Mouse (Mus musculus) cortical plate, adult 2 months (tissue): Measurements from ENCODE around the gene A930009A15Rik. TPM values are rescaled to one million over a fixed set of nuclear protein-coding genes. Genes with fewer than 3 reads are reported as not detected.

ENCODE experiments used
- H3K27ac ChIP-seq: fragments of 200-500 bp; 2 replicates; pipeline ENCODE4 v1.5.1; 2012; ENCODE audit warnings: low read length, control low read depth, inconsistent platforms; ENCODE audit not compliant: insufficient read depth
- H3K4me1 ChIP-seq: fragments of 200-500 bp; 2 replicates; pipeline ENCODE4 v1.6.1; 2011; ENCODE audit warnings: low read length; ENCODE audit not compliant: control insufficient read depth, insufficient read depth
- H3K4me3 ChIP-seq: fragments of 200-500 bp; 2 replicates; pipeline ENCODE4 v1.5.1; 2011; ENCODE audit warnings: mild to moderate bottlenecking, low read length, control low read depth; ENCODE audit not compliant: insufficient read depth
- CTCF ChIP-seq: fragments of 200-500 bp; IDR thresholded peaks from 2 replicates; pipeline ENCODE4 v1.5.1; 2011; ENCODE audit warnings: mild to moderate bottlenecking, control low read depth, low read length; ENCODE audit not compliant: insufficient read depth; ENCODE audit errors: extremely low read depth
- POLR2A ChIP-seq: fragments of 200-500 bp; IDR thresholded peaks from 2 replicates; pipeline ENCODE4 v1.6.1; 2011; ENCODE audit warnings: mild to moderate bottlenecking, low read length, control low read depth; ENCODE audit not compliant: insufficient read depth; ENCODE audit errors: extremely low read depth
- polyA plus RNA-seq: library from polyadenylated mRNA; depleted of rRNA; stranded (reverse); fragments of >200 nt; gene quantifications from 2 replicates; pipeline ENCODE4 v1.2.3, GENCODE M21; 2012

A930009A15Rik gene
- polyA plus RNA-seq, 1 experiment, result 0.38 TPM

DNA sequence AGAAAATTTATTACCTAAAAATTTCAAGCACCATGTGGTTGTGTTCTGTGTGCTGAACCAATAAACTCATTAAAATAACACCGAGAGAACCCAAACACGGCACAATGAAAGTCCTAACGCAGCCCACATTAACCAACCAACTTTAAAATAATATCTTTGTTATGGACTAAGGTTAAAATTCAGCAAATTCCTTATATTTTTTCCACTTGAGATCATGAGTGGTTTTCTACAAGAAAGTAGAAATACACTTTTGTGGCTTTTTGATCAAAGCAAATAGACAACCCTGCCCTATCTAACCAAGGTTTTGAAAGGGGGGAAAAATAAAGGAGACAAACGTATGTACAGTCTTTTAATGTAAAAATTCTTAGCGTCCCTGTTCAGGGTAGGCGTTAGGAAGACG is 9.3 kb downstream of the A930009A15Rik start:
- H3K4me1 ChIP-seq, result no peaks in the 10 kb centered on the region
- H3K4me3 ChIP-seq, result no peak overlapping the region
- TF ChIP-seq CTCF, result no peak
- no peak for TF ChIP-seq POLR2A
- no peak overlapping the region for H3K27ac ChIP-seq

GRCm38 (mm10) chr10:115579494-115579893 is 9.7 kb downstream of the A930009A15Rik start:
- no peak for TF ChIP-seq CTCF
- TF ChIP-seq POLR2A, result no peak
- Histone ChIP-seq H3K4me1 (no peaks in the 10 kb centered on the region), H3K27ac (no peak overlapping the region), H3K4me3 (no peak overlapping the region)

DNA sequence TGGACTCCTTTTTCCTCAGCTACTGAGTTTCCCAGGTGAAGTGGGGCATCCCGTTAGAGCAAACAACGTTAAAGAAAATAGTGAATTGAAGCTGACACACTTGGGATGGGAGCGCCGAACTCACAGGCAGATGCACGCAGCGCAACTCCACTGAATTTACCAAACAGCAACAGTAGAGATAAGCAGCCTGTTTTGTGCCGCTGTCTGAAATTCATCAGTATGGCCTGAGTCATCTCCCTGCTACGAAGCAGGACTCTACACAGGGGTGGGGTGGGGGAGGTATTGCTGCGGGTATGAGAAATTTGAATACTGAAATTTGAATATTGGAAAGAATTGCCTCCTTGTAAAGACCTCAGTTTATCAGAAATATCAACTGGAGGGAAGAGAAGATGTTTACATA is 12.2 kb downstream of the A930009A15Rik start:
- no peak overlapping the region for H3K4me3 ChIP-seq
- no peak overlapping the region for H3K27ac ChIP-seq
- TF ChIP-seq CTCF (no peak), POLR2A (no peak)
- H3K4me1 ChIP-seq, result no peaks in the 10 kb centered on the region; the same call in 1 of the 2 replicates

DNA sequence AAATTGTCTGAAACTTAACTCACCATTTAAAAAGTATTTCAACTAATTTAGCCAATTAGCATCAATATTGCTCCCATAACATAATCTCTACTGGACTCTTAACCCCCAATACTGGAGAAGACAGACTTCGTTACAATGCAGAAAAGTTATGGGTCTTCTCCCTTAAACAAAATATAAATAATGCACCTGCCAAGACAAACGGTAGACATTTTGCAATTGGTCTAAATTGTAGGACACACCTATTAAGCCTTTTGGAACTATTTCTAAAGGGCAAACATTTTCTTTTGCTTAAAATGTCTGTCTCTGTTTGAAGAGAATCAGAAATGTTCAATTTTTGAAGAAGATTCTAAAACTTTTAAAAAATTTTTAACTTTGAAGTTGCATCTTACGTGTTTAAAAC is 13.3 kb downstream of the A930009A15Rik start:
- H3K4me3 ChIP-seq, result no peak overlapping the region
- H3K4me1 ChIP-seq, result no peaks in the 10 kb centered on the region; the same call in 1 of the 2 replicates
- H3K27ac ChIP-seq, result no peak overlapping the region
- TF ChIP-seq CTCF, result no peak
- TF ChIP-seq POLR2A, result no peak

DNA sequence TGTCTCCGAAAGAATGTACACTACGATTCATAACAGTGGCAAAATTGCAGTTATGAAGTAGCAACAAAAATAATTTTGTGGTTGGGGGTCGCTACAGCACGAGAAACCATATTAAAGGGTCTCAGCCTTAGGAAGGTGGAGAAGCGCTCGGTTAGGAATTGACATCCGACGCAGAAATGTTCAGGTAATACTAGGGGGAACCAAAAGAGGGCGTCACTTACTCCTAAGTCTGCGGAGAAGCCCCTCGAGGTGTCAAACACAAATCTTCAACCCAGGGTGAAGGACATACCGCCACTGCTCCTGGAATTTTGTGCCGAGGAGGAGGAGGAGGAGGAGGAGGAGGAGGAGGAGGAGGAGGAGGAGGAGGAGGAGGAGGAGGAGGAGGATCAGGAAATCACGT is 14.9 kb downstream of the A930009A15Rik start:
- Histone ChIP-seq H3K4me1 (no peaks in the 10 kb centered on the region; the same call in 1 of the 2 replicates), H3K27ac (no peak overlapping the region), H3K4me3 (no peak overlapping the region)
- TF ChIP-seq POLR2A (no peak), CTCF (no peak)

DNA sequence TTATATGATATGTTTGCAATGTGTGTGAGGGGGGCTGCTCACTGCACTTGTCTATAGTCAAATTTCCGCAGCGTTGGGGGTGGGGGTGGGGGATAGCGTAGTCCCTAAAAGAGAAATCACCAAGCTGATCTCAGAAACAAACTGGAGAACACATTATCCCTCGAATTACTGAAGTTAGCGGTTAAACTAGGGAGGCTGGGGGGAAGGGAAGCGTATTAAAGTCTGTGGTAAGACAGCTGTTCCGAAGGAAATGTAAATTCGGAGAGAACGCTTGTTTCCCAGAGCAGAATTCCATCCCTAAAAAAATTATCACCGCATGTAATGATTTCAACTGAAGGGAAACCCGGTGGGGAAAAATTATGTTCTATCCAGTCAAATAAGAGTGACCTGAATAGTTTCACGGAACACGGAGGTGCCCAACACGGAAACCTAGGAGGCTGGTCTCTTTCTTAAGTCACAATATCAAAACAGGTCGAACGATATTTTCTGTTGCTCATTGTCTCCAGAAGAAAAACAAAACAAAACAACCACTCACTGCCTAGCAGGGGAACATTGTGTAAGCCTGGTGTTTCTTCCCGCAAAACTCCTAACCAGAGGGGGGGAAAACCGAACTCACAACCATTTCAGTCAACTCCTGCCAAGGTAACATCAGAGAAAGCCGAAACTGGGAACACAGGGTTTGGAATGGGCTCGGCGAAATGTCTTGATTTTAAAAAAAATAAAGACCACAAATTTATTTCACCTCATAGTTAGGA is 15.9 kb downstream of the A930009A15Rik start:
- Histone ChIP-seq H3K4me3 (peak overlapping the region; percentile 54; the same call in 1 of the 2 replicates), H3K4me1 (no peaks in the 10 kb centered on the region; the same call in 1 of the 2 replicates), H3K27ac (no peak overlapping the region)
- TF ChIP-seq POLR2A (no peak), CTCF (no peak)

DNA sequence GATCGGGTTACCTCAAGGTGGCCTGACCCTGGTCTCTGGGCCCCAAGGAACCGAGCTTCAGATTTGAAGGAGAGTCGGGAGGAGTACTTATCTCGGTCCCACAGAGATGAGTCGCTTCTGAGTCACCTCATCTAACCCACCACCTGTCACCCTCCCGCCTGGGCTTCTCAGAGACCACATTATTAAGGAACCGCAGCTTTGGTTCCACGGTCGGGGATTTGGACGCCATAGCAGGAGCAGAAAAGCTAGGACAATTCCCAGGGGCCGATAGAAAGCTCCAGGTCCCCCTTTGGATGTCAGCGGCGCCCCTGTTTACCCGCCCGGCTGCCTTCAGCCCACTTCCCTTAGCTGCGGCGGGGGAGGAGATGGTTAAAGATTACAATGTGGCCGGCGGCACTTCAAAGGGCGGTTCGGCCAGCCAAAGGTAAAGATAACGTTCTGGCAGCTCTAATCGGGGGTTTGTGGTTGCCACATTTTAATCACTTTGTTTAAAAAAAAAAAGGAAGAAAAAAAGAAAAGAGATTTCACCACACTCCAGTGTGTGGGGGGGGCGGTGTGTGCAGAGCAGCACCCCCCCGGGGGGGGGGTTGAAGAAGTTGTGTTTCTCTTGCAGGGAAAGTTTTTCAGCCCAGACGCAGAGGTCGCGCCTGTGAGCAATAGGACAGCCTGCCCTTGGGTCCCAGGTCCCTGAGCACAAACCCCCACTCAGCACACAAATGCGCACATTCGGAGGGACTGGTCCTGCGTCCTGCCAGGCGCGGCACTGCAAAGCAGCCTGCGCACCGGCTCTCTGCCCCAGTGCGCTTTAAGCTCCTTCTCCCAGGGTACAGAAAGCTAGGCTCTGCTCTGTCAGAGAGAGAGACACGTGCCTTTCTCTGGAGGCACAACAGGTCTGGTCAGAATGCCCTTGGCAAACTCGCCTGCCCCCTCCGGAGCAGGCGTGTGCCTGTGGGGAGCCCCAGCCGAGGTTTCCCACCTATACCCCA is 16.8 kb downstream of the A930009A15Rik start:
- peak overlapping the region; percentile 54 for H3K4me3 ChIP-seq
- no peaks in the 10 kb centered on the region; the same call in 1 of the 2 replicates for H3K4me1 ChIP-seq
- H3K27ac ChIP-seq, result no peak overlapping the region
- TF ChIP-seq CTCF (no peak), POLR2A (no peak)

GRCm38 (mm10) chr10:115587301-115587969 is 17.6 kb downstream of the A930009A15Rik start, which contains the start of gene Lgr5:
Lgr5 (minus strand) TSS chr10:115587780.
- Histone ChIP-seq H3K4me3 (peak within 1 kb of the TSS; percentile 54), H3K27ac (no peak within 1 kb of the TSS), H3K4me1 (no peaks in the 10 kb centered on the region; the same call in 1 of the 2 replicates)
- TF ChIP-seq CTCF, result no peak
- TF ChIP-seq POLR2A, result no peak

- peak overlapping the region; percentile 54 for H3K4me3 ChIP-seq
- no peaks in the 10 kb centered on the region; the same call in 1 of the 2 replicates for H3K4me1 ChIP-seq
- TF ChIP-seq POLR2A (no peak), CTCF (no peak)
- no peak overlapping the region for H3K27ac ChIP-seq
Observed at GRCm38 (mm10) chr10:115587979-115588378, 18.2 kb downstream of the A930009A15Rik start.
